Mouse (Mus musculus) neural tube, embryonic 15.5 days (tissue): ENCODE results near the gene Tfip11. TPM values are rescaled to one million over a fixed set of nuclear protein-coding genes. Genes with fewer than 3 reads are reported as not detected.

Source experiments
- ATAC-seq: fragments of 200-750 bp; cut with Nextera tagmentation; 2 replicates; pipeline ENCODE4 v1.8.0; 2017; ENCODE audit warnings: mild to moderate bottlenecking, moderate TSS enrichment, moderate library complexity; ENCODE audit not compliant: low FRiP score
- H3K27ac ChIP-seq: fragments of 300-500 bp; sonication (generic); replicated peaks from 2 replicates; pipeline ENCODE4 v1.5.1; 2015; ENCODE audit warnings: mild to moderate bottlenecking, inconsistent platforms
- H3K27me3 ChIP-seq: fragments of 300-500 bp; sonication (generic); replicated peaks from 2 replicates; pipeline ENCODE4 v1.6.1; 2015; ENCODE audit warnings: inconsistent platforms
- H3K36me3 ChIP-seq: fragments of 300-500 bp; sonication (generic); 2 replicates; pipeline ENCODE4 v1.6.1; 2015; ENCODE audit warnings: inconsistent platforms
- H3K4me1 ChIP-seq: fragments of 300-500 bp; sonication (generic); 2 replicates; pipeline ENCODE4 v1.6.1; 2015; ENCODE audit warnings: inconsistent platforms
- H3K4me2 ChIP-seq: fragments of 300-500 bp; sonication (generic); 2 replicates; pipeline ENCODE4 v1.6.1; 2015; ENCODE audit warnings: inconsistent platforms, mild to moderate bottlenecking, moderate library complexity
- H3K4me3 ChIP-seq: fragments of 300-500 bp; sonication (generic); replicated peaks from 2 replicates; pipeline ENCODE4 v1.5.1; 2015; ENCODE audit warnings: mild to moderate bottlenecking, inconsistent platforms
- H3K9ac ChIP-seq: fragments of 300-500 bp; sonication (generic); replicated peaks from 2 replicates; pipeline ENCODE4 v1.6.1; 2015; ENCODE audit warnings: mild to moderate bottlenecking, inconsistent platforms
- H3K9me3 ChIP-seq: fragments of 300-500 bp; sonication (generic); replicated peaks from 2 replicates; pipeline ENCODE4 v1.6.1; 2016; ENCODE audit warnings: inconsistent platforms
- WGBS: fragments of 180-500 bp; shearing (Covaris S2); methylation state at CpG from one replicate; pipeline ENCODE4 v1.1.7; 2015; ENCODE audit warnings: mixed read lengths; 5-methylcytosine and 5-hydroxymethylcytosine counted together
- polyA plus RNA-seq: library from polyadenylated mRNA; unstranded; fragments of >200 nt; fragmentation: Nextera tagmentation; extraction: Ambion mirVana; gene quantifications from 2 replicates; pipeline ENCODE4 v1.2.1, GENCODE M21; 2015

The Tfip11 gene
- polyA plus RNA-seq, 1 experiment from 2014 or later: 29.7 TPM

- Histone ChIP-seq H3K36me3 (peaks cover 41% of the 10 kb centered on the region), H3K4me1 (peaks cover 48% of the 10 kb centered on the region), H3K9ac (no peak overlapping the region), H3K27me3 (no peaks in the 10 kb centered on the region), H3K4me3 (no peak overlapping the region), H3K9me3 (no peaks in the 10 kb centered on the region), H3K4me2 (no peak overlapping the region), H3K27ac (no peak overlapping the region)
- ATAC-seq: no peak
- 79% methylated on average over 16 of the region's 16 CpGs for WGBS
Observed at GRCm38 (mm10) chr5:112346211-112346965, 20.2 kb downstream of the Tfip11 start.

- no peak overlapping the region for H3K27ac ChIP-seq
- no peak overlapping the region for H3K4me3 ChIP-seq
- 87% methylated on average over 8 of the region's 8 CpGs for WGBS
- no peaks in the 10 kb centered on the region for H3K27me3 ChIP-seq
- ATAC-seq: no peak
- H3K9ac ChIP-seq: no peak overlapping the region
- H3K9me3 ChIP-seq: no peaks in the 10 kb centered on the region
- H3K4me1 ChIP-seq: peaks cover 26% of the 10 kb centered on the region
- no peak overlapping the region for H3K4me2 ChIP-seq
- peaks cover 56% of the 10 kb centered on the region for H3K36me3 ChIP-seq
Observed at GRCm38 (mm10) chr5:112349169-112349568, 23.0 kb downstream of the Tfip11 start.

GRCm38 (mm10) chr5:112355493-112355892 is 29.3 kb downstream of the Tfip11 start:
- WGBS: 88% methylated on average over 6 of the region's 6 CpGs
- Histone ChIP-seq H3K27me3 (no peaks in the 10 kb centered on the region), H3K9me3 (no peaks in the 10 kb centered on the region), H3K4me2 (no peak overlapping the region), H3K27ac (no peak overlapping the region), H3K4me3 (no peak overlapping the region), H3K36me3 (peaks cover 63% of the 10 kb centered on the region), H3K9ac (no peak overlapping the region), H3K4me1 (no peaks in the 10 kb centered on the region)
- no peak for ATAC-seq

GRCm38 (mm10) chr5:112355910-112356309 is 29.8 kb downstream of the Tfip11 start, which contains the start of gene Gm6583:
TSS of gene Gm6583 (minus strand) at chr5:112356033.
- Histone ChIP-seq H3K4me1 (no peaks in the 10 kb centered on the region), H3K27me3 (no peaks in the 10 kb centered on the region), H3K27ac (no peak within 1 kb of the TSS), H3K9ac (no peak within 1 kb of the TSS), H3K4me2 (no peak within 1 kb of the TSS), H3K36me3 (peaks cover 59% of the 10 kb centered on the region), H3K4me3 (no peak within 1 kb of the TSS), H3K9me3 (no peaks in the 10 kb centered on the region)
- ATAC-seq: no peak
- 61% methylated on average over 13 of the region's 13 CpGs for WGBS

GRCm38 (mm10) chr5:112356322-112356721 is 30.2 kb downstream of the Tfip11 start:
- Histone ChIP-seq H3K4me2 (no peak overlapping the region), H3K36me3 (peaks cover 55% of the 10 kb centered on the region), H3K9me3 (no peaks in the 10 kb centered on the region), H3K4me1 (no peaks in the 10 kb centered on the region), H3K4me3 (no peak overlapping the region), H3K9ac (no peak overlapping the region), H3K27me3 (no peaks in the 10 kb centered on the region), H3K27ac (no peak overlapping the region)
- WGBS: 96% methylated on average over 9 of the region's 9 CpGs
- ATAC-seq: no peak

GRCm38 (mm10) chr5:112359520-112359919 is 33.4 kb downstream of the Tfip11 start:
- H3K4me1 ChIP-seq: no peaks in the 10 kb centered on the region
- H3K9ac ChIP-seq: no peak overlapping the region
- 95% methylated on average over 4 of the region's 4 CpGs for WGBS
- peaks cover 59% of the 10 kb centered on the region for H3K36me3 ChIP-seq
- no peak overlapping the region for H3K27ac ChIP-seq
- ATAC-seq: no peak
- H3K4me2 ChIP-seq: no peak overlapping the region
- no peaks in the 10 kb centered on the region for H3K9me3 ChIP-seq
- no peaks in the 10 kb centered on the region for H3K27me3 ChIP-seq
- no peak overlapping the region for H3K4me3 ChIP-seq

GRCm38 (mm10) chr5:112360077-112360476 is 33.9 kb downstream of the Tfip11 start:
- Histone ChIP-seq H3K9ac (no peak overlapping the region), H3K9me3 (no peaks in the 10 kb centered on the region), H3K27me3 (no peaks in the 10 kb centered on the region), H3K27ac (no peak overlapping the region), H3K4me2 (no peak overlapping the region), H3K36me3 (peaks cover 59% of the 10 kb centered on the region), H3K4me3 (no peak overlapping the region), H3K4me1 (no peaks in the 10 kb centered on the region)
- no peak for ATAC-seq
- 82% methylated on average over 3 of the region's 3 CpGs for WGBS

- peaks cover 9% of the 10 kb centered on the region for H3K4me1 ChIP-seq
- H3K4me2 ChIP-seq: no peak overlapping the region
- WGBS: 70% methylated on average over 10 of the region's 10 CpGs
- no peaks in the 10 kb centered on the region for H3K9me3 ChIP-seq
- H3K27ac ChIP-seq: no peak overlapping the region
- no peak for ATAC-seq
- H3K4me3 ChIP-seq: no peak overlapping the region
- peaks cover 52% of the 10 kb centered on the region for H3K36me3 ChIP-seq
- no peak overlapping the region for H3K9ac ChIP-seq
- no peaks in the 10 kb centered on the region for H3K27me3 ChIP-seq
Observed at GRCm38 (mm10) chr5:112364184-112364797, 38.1 kb downstream of the Tfip11 start.

- Histone ChIP-seq H3K4me1 (peaks cover 35% of the 10 kb centered on the region), H3K4me2 (no peak overlapping the region), H3K9me3 (no peaks in the 10 kb centered on the region), H3K27ac (no peak overlapping the region), H3K27me3 (no peaks in the 10 kb centered on the region), H3K36me3 (peaks cover 62% of the 10 kb centered on the region), H3K4me3 (no peak overlapping the region), H3K9ac (no peak overlapping the region)
- 97% methylated on average over 6 of the region's 6 CpGs for WGBS
- no peak for ATAC-seq
Observed at GRCm38 (mm10) chr5:112366879-112367278, 40.7 kb downstream of the Tfip11 start.

GRCm38 (mm10) chr5:112367338-112367737 is 41.2 kb downstream of the Tfip11 start:
- no peak overlapping the region for H3K4me3 ChIP-seq
- WGBS: 87% methylated on average over 4 of the region's 4 CpGs
- no peak overlapping the region for H3K4me2 ChIP-seq
- H3K9me3 ChIP-seq: no peaks in the 10 kb centered on the region
- H3K9ac ChIP-seq: no peak overlapping the region
- ATAC-seq: no peak
- peaks cover 57% of the 10 kb centered on the region for H3K36me3 ChIP-seq
- H3K27ac ChIP-seq: no peak overlapping the region
- H3K4me1 ChIP-seq: peaks cover 40% of the 10 kb centered on the region
- no peaks in the 10 kb centered on the region for H3K27me3 ChIP-seq

GRCm38 (mm10) chr5:112367929-112368328 is 41.8 kb downstream of the Tfip11 start:
- no peak overlapping the region for H3K4me3 ChIP-seq
- H3K27ac ChIP-seq: no peak overlapping the region
- H3K9me3 ChIP-seq: no peaks in the 10 kb centered on the region
- WGBS: 91% methylated on average over 12 of the region's 12 CpGs
- peaks cover 56% of the 10 kb centered on the region for H3K36me3 ChIP-seq
- H3K27me3 ChIP-seq: no peaks in the 10 kb centered on the region
- H3K4me2 ChIP-seq: no peak overlapping the region
- peaks cover 45% of the 10 kb centered on the region for H3K4me1 ChIP-seq
- ATAC-seq: no peak
- H3K9ac ChIP-seq: no peak overlapping the region

- Histone ChIP-seq H3K27me3 (no peaks in the 10 kb centered on the region), H3K4me3 (no peak overlapping the region), H3K36me3 (peaks cover 50% of the 10 kb centered on the region), H3K4me2 (no peak overlapping the region), H3K9ac (0 out of 2 replicates have a peak overlapping the region, but pooled peaks have one; percentile 5), H3K9me3 (no peaks in the 10 kb centered on the region), H3K4me1 (peaks cover 50% of the 10 kb centered on the region), H3K27ac (peak overlapping the region; percentile 45; the same call in 1 of the 2 replicates)
- 44% methylated on average over 10 of the region's 10 CpGs for WGBS
- ATAC-seq: no peak
Observed at GRCm38 (mm10) chr5:112368666-112369065, 42.5 kb downstream of the Tfip11 start.
